Mouse (Mus musculus) adrenal gland, postnatal 25 days (tissue): ENCODE measurements around the gene Sun3. TPM values are rescaled to one million over a fixed set of nuclear protein-coding genes. Genes with fewer than 3 reads are reported as not detected.

Source experiments
- DNase-seq: peaks from one replicate; pipeline ENCODE4 v3.0.0; 2021; ENCODE audit warnings: mixed read lengths
- long read RNA-seq: library from polyadenylated mRNA; stranded (forward); transcript quantifications from one replicate; pipeline ENCODE4 v2.0.0, GENCODE M21; 2021
- total RNA-seq: library from RNA; stranded (reverse); gene quantifications from 2 replicates; pipeline ENCODE4 v1.2.3, GENCODE M21; 2021

The Sun3 gene
- total RNA-seq: not detected in 2 replicates
- long read RNA-seq: 0 reads

DNA sequence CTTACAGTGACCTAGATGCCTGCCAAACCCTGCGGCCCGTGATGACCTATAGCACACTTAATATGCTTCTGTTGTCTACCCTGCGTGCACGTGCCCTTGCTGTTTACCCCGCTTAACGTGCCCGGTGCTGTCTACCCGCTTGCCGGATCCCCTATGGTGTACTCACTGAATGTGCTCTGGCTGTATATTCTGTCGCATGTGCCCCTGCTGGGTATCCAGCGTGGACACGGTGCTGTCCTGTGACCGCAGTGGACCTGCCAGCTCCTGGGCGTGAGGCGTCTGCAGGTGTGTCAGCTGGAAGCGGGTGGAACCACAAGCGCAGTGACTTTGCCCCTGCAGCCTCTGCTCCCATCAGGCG lies at the start of gene Sun3:
TSS of gene Sun3 (minus strand) at position 289 of the 358 bp plus-strand sequence.
- no peak for DNase-seq

DNA sequence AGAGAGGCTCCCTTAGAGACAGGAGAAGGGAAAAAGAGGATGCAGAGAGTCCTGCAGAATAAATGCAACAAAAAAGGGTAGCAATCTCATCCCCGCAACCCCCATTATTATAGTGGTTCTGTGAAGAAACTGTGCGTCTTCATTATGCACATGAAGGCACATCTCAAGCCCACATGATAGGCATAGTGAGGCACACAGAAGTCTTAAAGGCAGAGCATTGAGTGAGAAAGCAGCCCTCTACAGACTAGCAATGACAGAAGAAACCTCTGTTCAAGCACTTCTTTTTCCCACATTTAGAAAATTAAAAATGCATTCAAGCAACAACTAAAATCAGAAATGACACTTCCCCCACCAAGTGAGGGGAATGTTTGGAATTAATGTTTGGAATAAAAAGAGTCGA lies 27.7 kb upstream of the Sun3 start:
- no peak for DNase-seq

DNA sequence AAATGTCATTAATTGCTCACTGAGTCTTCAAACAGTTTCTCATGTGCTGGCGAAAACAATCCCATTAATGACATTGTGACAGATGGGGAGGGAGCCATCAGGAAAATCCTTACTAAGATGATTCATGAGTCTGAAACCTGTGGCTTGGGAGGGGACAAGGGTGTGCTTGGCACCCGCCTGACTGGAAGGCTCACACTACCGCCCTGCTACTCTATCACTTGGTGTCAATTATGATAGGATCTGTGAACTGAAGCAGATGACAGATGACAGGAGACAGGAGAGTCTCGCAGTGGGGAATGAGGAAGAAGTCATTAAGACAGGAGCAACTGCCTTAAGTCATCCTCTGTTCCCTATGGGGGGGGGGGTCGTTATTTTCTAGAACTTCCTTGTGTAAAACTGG lies 11.7 kb upstream of the Sun3 start:
- no peak for DNase-seq

DNA sequence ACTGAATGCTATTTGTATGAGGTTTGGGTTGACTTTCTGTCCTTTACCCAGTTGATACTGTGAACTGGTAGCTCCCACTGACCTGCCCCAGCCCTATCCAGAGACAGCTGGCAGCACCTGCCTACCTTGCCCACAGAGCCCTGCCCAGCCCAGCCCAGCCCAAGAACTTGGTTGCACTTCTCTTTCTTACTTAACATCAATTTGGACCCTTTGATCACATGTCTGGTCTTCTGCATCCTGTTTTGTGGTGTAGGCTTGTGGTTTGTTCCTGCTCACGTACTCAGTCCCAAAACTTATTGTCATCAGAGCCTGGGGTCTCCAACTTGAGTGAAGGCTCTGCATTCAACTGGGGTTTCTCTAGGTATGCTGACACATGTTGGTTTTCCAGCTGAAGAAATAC lies 11.2 kb upstream of the Sun3 start:
- no peak for DNase-seq

DNA sequence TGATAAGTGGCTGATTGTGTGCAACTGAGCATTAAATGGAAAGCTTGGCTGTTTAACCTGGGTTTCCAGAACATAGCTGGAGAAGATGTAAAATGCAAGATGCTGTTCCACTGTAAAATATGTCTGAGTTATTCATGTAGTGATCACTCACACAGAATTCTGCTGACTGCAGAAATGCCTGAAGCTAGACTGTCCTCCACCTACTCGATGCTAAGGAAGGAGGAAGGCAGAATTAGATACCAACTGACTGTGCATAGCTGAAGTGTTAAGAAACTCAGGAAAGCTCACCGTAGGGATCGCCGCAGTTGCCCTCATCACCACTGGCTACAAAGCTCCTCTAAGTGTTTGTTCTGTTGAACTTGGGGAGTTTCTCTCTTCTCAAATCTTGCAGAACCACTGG lies 8.9 kb upstream of the Sun3 start:
- DNase-seq: no peak

DNA sequence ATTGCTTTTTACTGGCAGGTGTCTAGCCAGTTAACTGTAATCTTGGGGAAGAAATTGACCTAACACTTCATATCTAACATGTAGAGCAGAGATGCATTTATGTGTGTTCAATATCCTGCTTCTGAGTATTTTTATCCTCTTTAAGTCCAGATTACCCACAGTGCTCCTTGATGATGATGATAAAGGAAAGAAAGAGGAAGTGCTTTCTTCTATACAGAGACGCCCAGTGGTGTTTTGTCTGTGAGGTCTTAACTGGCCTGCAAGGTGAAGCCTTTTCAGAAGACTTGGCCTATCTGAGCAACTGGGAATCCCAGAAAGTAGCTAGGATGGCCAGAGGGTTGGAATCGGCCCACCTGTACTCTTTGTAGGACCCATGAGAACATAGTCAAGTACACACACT lies 8.1 kb upstream of the Sun3 start:
- no peak for DNase-seq

DNA sequence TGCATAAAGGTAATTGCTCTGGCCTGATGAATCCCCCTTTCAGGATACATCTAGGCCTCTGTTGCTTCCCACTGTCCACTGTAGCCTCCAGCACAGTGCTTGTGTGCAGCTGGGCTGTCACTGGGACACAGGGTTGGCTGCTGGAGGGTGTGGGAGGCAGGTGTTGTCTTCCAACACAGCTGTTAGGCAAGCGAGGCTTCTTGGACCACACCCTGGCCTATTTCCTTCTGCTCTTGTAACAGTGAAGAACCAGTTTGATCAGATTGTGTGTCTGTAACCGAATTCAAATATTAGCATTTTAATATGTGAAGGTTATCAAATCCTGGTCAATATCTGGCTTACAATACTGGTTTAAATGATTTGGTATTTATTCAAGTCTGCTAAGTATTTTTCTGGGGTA lies 3.1 kb upstream of the Sun3 start:
- DNase-seq: no peak

DNA sequence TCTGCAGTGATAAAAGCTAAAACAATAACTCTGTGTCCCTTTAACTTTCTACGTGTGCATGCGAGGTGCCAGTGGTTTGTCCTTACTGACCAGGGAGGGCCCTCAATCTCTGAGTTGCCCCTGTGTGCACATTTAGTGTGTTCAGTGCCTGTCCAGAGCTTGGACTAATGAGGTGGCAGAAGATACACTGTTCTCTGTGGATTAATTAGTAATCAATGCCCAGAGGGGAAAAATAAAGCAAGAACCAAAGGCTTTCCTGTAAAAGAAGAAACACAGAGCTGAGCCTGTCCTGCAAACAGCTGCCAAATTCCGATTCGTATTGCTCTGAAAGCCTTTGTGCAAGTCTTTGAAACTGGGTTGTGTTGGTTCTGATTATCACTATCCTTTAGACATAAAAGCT lies 1.4 kb upstream of the Sun3 start:
- no peak for DNase-seq

DNA sequence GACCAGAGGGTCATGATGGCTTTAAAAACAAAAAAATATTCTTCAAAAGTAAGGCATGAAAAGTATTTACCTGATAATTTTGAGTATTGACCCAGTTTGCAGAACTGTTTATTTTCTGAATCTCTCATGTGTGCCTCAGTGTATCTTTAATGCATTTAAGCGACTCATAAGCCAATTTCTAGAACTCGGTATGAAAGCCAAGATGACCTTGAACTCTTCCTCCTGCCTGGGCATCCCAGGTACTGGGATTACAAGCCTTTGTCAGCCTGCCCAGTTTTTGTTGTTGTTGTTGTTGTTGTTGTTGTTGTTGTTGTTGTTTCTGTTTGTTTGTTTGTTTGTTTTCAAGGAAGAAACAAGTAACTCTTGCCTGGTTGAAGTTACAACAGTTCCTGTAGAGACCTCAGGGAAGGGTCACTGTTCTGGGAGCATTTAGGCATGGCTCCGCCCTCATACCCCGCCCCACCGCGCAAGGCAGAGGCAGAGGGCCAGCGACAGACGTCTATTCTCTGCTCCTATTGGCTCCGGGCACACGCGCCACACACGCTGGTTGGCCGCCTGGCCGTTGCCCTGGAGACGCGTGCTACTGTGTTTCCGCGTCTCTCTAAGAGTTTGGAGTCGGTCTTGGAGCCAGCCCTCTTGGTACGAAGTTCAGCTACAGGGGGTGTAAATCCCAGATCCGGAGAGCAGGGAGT lies 634 bp downstream of the Sun3 start, which contains the start of gene Gm11992:
TSS of gene Gm11992 (plus strand) at position 584 of the 692 bp plus-strand sequence.
- DNase-seq: peak; percentile 87

DNA sequence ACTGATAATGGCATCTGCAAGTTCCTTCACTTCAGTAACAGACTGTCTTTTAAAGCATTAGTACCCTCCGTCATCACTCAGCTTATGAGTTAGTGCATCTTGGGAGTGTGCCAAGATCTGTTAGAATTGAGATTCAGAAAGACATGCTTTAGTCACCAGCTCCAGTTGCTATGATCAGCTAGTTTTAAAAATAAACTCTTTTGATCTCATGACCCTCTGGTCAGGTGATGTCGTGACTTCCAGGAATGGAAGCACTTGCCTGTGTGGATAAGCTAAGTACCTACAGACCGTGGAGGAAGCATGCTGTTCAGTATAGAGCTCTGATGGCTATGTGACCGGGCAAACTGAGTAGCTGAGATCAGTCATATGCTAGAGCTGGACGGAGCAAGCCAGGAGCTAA lies 1.7 kb downstream of the Sun3 start:
- DNase-seq: no peak

DNA sequence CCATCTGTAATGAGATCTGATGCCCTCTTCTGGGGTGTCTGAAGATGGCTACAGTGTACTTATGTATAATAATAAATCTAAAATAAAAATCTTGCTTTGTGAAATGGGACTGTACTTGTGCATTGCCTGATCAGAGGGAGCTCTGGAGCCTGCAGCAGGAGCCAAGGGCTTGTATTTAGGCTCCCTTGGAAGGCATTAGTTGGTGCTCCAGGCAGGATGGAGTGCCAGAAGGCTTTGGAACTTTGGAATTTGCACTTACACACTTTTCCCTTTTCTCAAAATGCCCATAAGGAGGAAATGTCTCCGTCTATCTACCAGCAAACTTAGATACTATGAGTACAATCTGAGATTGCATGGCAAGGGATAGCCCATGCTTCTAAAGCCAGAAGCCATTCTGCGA lies 2.2 kb downstream of the Sun3 start:
- DNase-seq: no peak

DNA sequence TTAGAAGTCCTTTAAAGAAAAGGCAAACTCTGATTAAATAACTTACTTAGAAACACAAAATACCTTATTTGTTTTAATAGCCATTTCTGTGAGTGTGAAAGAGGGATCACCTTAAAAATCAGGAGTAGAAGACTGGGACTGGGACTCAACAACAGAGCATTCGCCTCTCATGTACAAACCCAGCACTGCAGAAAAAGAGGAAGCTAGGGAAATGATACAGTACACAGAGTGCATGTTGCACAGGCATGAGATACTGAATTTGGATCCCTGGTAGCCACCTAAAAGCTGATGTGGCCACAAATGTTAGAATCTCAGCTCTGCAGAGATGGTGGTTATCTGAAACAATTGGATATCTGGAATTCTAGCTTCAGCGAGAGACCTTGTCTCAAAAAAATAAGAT lies 17.3 kb downstream of the Sun3 start:
- no peak for DNase-seq

DNA sequence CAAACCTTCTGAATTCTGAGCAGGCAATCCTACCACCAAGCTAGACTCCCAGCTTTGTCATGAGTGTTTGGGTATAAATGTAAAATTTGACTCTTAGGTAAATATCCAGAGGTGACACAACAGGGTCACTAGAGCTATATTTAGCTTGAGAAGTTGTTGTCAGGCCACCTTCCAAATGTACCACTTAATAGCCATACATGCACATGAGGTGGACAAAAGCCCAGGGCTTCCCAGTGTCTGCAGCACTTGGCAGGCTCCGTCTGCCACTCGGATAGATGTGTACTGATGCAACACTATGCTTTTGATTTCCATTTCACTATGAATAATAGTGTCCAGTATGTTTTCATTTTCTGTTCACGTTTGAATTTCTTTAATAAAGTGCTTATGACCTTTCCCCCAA lies 23.6 kb downstream of the Sun3 start:
- no peak for DNase-seq

DNA sequence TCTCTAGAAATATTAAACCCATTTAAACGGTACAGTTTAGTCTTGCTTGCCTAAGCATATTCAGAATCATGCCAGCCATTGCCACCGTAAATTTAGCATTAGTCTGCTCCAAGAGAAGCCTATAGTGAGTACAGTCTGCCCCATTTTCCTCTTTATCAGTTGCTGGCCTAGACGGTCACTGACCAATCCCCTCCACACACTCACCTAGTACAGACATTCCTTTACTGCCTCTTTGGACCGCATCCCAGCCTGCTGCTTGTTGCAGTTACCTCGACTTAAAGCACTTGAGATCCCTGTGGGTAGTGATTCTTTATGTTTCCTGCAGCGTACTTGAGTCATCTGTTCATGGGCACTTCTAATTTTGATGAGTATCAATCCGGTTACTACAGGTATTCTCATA lies 24.0 kb downstream of the Sun3 start:
- no peak for DNase-seq

DNA sequence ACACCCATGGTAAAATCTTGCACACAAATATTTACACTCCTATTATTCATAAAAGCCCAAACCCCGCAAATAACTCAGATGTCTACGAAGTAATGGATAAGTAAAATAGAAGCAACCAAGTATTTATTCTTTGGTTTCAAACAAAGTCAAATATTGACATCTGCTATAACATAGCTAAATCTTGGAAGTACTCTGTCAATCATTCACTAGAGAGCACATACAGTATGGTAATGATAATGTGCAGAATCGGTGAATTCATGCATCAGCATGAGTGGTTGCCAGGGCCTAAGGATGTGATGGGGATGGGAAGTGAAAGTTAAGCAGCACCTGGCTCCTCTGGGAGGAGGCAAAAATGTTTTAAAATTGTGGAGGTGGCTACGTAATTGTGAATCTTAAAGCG lies 28.6 kb downstream of the Sun3 start:
- no peak for DNase-seq

DNA sequence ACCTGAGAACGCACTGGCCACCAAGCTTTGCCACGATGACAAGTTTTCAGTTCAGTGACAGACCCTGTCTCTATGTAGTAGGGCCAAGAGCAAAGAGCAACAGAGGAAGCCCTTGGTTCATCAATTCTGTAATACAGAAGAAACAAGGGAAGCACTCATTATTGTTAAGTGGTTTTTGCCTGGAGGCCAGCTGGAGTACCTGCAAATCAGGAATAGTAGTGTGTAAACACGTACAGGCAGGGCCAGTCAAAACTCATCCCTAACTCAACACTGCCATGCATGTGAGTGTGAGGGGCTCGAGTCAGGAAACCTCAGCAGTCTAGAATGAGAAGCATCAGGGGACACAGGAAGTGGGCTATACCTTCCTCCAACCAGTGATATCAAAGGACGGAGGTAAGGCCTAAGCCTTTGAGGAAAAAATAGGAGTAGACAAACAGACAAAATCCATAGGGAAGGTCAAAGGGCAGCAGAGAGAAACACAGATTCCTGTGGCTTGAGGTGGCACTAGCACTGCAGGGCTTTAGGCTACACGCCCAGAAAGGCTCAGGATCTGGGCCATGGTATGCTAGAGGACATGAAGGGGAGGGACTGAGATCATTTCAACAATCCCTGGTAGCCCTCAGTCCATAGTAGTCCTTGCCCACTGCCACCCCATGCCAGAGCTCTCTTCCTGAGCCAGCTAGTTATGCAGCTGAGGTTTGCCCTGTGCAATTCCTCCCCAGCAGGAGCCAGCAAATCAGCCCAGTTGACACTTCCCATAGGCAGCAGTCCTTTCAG lies 30.1 kb downstream of the Sun3 start:
- no peak for DNase-seq

DNA sequence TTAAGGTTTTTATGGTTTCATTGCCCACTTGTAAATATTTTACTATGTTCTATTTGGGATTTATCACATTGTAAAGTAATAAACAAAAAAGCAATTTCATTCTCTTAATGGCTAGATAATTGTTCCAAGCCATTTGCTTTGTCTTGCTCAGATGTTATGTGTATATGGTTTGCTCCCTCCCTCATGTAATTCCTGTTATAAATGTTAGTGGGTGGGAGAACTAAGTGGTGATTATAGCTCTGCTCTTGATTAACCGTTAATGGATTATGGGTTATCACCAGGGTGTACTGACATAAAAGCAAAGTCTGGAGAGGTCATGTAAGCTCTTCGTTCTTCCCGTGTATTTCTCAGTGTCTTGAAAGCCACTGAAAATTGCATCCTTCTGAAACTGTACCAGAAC lies 34.1 kb downstream of the Sun3 start:
- no peak for DNase-seq

DNA sequence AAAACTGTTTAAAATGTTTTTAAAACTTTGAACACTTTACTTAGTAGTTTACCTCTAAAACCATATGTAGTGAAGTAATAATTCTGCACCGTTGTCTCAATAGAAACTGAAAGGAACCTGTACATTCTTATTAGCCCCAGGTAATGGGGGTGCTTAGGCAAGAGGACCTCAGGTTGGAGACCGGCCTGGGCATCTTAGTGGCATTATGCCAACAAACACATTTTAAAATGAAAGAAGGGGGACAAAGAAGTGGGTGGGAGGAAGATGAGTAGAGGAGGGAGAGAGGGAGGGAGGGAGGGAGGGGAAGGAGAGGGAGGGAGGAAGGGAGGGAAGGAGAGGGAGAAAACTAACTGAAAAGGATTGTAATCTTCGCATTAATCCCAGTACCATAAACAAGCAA lies 37.4 kb downstream of the Sun3 start:
- no peak for DNase-seq

DNA sequence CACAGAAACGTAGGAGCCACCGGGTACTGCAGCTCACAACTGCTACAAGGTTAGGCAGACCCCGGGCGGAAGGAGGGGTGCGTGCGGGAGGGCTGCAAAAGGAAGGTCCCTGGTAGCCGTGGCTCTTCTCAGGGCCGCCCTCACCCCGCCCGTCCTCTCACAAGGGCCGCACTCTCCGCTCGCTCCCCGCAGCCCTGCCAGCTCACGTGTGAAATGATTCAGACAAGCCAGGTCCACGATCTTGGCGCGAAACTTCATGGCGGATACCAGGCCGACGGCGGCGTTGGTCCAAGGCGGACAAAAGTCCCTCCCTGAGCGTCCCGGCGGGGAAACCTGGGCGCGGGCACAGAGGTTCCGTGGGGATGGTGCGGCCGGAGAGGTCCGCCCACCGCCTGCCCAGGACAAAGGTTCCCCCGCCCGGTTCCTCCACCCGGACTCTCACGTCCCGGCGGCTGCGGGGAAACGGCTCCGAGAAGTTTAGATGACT lies 37.9 kb downstream of the Sun3 start, which contains the start of gene Hus1:
TSS of gene Hus1 (minus strand) at position 339 of the 487 bp plus-strand sequence.
- peak; percentile 91 for DNase-seq

DNA sequence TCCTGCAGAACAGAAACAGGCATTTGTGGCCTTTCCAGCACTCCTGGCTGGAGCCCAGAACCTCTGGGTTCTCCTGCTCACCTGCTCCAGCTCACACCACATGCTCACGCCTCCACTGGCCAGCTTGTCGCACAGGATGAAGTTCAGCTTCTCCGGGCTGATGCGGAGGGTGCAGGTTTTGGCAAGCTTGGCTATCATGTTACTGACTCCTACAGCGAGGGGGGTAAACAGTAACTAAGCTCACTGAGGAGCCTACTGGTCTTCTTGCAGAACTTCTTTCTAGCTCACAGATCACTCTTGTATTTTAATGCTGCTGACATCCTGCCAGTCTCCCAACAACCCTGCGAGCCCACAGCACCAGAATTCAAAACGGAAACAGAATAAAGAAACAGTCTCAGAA lies 38.4 kb downstream of the Sun3 start:
- DNase-seq: peak; percentile 9

DNA sequence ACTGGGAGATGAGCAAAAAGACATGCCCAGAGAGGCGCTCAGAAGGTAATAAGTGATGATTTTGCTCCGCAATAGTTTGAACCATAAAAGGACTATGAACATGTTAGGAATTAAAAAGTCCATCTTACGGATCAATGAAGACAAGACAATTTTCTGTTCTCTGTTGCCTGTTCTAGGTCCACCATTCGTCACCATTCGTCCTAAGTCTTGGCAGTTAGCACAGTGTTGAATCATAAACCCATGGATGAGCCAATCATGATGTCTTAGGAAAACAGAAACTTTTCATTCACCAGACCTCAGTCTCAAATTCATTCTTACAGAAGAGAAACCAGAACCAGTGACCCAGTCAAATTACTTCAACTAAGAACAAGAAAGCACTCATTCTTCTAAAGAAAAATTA lies 40.0 kb downstream of the Sun3 start:
- no peak for DNase-seq

DNA sequence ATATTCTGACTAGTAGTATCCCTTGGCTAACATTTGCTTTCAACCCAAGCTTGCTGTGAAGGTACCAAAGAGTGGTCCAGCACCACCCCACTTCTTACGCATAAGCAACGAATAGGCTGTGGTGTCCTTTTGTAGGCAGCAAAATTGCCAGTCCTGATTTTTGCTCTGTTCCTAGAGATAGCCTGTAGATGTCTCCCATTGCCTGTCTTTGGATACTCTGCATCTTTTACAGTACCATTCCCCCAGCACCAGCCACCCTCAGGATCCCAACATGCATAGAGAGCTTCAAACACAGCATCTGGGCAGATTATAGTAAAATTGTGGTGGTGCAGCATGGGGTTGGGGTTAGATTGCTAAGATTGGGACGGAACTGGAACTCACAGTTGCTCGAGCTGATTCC lies 60.7 kb downstream of the Sun3 start:
- DNase-seq: no peak

DNA sequence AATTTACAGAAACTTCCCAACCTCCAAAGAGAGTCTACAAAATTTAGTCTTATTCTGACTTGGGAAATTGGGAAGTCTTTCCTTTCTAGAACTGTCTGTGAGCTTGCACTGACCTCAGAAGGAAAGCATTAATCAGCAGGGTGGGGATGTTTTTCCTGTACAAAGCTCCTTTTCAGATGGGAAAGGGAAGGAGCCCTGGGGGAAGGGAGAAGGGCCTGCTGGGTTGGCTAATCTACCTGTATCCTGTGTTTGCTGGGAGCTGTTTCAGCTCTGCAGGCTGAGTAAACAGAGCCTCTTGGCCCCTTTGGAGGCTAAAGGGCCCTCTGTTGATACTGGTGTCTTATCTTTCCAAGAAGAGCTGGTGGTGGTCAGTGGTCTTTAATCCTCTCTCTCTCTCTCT lies 62.7 kb downstream of the Sun3 start:
- no peak for DNase-seq
